Mouse (Mus musculus) forebrain, postnatal 0 days (tissue): ENCODE measurements around the gene Flt1. TPM values are rescaled to one million over a fixed set of nuclear protein-coding genes. Genes with fewer than 3 reads are reported as not detected.

Source experiments
- ATAC-seq: fragments of 200-750 bp; cut with Nextera tagmentation; 2 replicates; pipeline ENCODE4 v1.8.0; 2017; ENCODE audit warnings: mild to moderate bottlenecking, moderate library complexity
- DNase-seq: peaks from one replicate; pipeline ENCODE4 v3.0.0-alpha.2; 2015
- H3K27ac ChIP-seq: fragments of 300-500 bp; sonication (generic); 2 replicates; pipeline ENCODE4 v1.5.1; 2014; ENCODE audit warnings: low read depth, mild to moderate bottlenecking, antibody characterized with exemption, low read length, moderate library complexity, mixed read lengths
- H3K27me3 ChIP-seq: fragments of 300-500 bp; sonication (generic); 2 replicates; pipeline ENCODE4 v1.6.1; 2014; ENCODE audit warnings: mild to moderate bottlenecking, low read length, mixed read lengths; ENCODE audit not compliant: insufficient read depth
- H3K36me3 ChIP-seq: fragments of 300-500 bp; sonication (generic); 2 replicates; pipeline ENCODE4 v1.6.1; 2014; ENCODE audit warnings: mild to moderate bottlenecking, moderate library complexity; ENCODE audit not compliant: insufficient read depth
- H3K4me1 ChIP-seq: fragments of 300-500 bp; sonication (generic); 2 replicates; pipeline ENCODE4 v1.6.1; 2014; ENCODE audit warnings: antibody characterized with exemption; ENCODE audit not compliant: insufficient read depth
- H3K4me2 ChIP-seq: fragments of 300-500 bp; sonication (generic); 2 replicates; pipeline ENCODE4 v1.6.1; 2014; ENCODE audit warnings: low read depth, mild to moderate bottlenecking, moderate library complexity
- H3K4me3 ChIP-seq: fragments of 300-500 bp; sonication (generic); 2 replicates; pipeline ENCODE4 v1.5.1; 2014; ENCODE audit warnings: low read depth, low read length, mixed read lengths
- H3K9ac ChIP-seq: fragments of 300-500 bp; sonication (generic); 2 replicates; pipeline ENCODE4 v1.6.1; 2014; ENCODE audit warnings: mild to moderate bottlenecking
- H3K9me3 ChIP-seq: fragments of 300-500 bp; sonication (generic); 2 replicates; pipeline ENCODE4 v1.6.1; 2016; ENCODE audit warnings: low read length
- CTCF ChIP-seq: sonication (generic); IDR thresholded peaks from 2 replicates; pipeline ENCODE4 v1.5.1; 2016; ENCODE audit warnings: antibody characterized with exemption, control low read depth, low read depth
- WGBS: fragments of 180-500 bp; shearing (Covaris S2); extraction: QIAGEN DNeasy Blood & Tissue Kit; methylation state at CpG from one replicate; pipeline ENCODE4 v1.1.7; 2014; 5-methylcytosine and 5-hydroxymethylcytosine counted together
- polyA plus RNA-seq: library from polyadenylated mRNA; unstranded; fragments of >200 nt; fragmentation: Nextera tagmentation; extraction: Ambion mirVana; gene quantifications from 2 replicates; pipeline ENCODE4 v1.2.1, GENCODE M21; 2015
- total RNA-seq: library from RNA; depleted of rRNA; stranded (reverse); fragments of >200 nt; gene quantifications from 2 replicates; pipeline ENCODE4 v1.2.3, GENCODE M21; 2014

The Flt1 gene
- total and polyA plus RNA-seq, 2 experiments from 2014 or later: 10.1 to 11.6 TPM

DNA sequence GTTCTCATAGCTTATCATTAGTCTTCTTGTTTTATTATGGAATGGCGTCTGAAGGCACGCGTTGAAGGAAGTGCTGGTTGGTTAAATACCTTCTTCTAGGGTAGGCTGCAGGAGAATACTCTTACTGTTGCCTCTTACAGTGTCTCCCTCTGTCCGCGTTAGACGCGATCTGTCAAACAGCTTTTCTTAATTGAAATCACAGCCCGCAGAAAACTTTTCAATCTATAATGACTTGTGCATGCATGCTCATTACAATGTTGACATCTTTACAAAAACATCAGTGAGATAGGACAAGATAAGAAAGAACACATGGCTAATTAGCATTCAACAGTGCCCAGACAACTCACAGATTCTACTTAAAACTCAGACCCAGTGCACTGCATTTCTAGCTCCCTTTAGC is 89.9 kb downstream of the Flt1 start:
- no peaks in the 10 kb centered on the region for H3K9me3 ChIP-seq
- peak; percentile 74 for ATAC-seq
- no peak for TF ChIP-seq CTCF
- no peaks in the 10 kb centered on the region for H3K27me3 ChIP-seq
- no peak overlapping the region for H3K9ac ChIP-seq
- no peak overlapping the region for H3K4me3 ChIP-seq
- DNase-seq: peak; percentile 37
- H3K4me1 ChIP-seq: no peaks in the 10 kb centered on the region
- no peak overlapping the region for H3K4me2 ChIP-seq
- H3K27ac ChIP-seq: no peak overlapping the region
- 70% methylated on average over 8 of the region's 8 CpGs for WGBS
- no peaks in the 10 kb centered on the region for H3K36me3 ChIP-seq

DNA sequence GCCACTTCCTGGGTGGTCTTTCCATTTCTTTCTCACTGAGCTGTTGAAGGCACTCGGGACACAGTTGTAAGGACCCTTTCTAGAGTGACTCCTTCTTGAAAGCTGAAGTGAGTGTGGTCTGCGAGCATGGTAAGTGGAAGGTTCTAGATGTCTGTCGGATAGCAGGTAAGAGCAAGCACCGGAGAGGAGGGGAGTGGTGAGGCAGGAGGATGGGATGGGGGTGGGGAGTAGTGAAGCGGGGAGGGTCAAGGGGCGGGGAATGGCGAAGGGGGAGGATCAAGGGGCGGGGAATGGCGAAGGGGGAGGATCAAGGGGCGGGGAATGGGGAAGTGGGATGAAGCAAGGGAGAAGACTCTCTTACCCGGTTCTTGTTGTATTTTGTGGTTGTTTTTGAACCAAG is 91.8 kb downstream of the Flt1 start:
- H3K4me1 ChIP-seq: no peaks in the 10 kb centered on the region
- WGBS: 32% methylated on average over 10 of the region's 11 CpGs
- H3K36me3 ChIP-seq: no peaks in the 10 kb centered on the region
- ATAC-seq: no peak
- no peak overlapping the region for H3K27ac ChIP-seq
- no peak overlapping the region for H3K4me3 ChIP-seq
- TF ChIP-seq CTCF: no peak
- H3K9me3 ChIP-seq: no peaks in the 10 kb centered on the region
- H3K27me3 ChIP-seq: no peaks in the 10 kb centered on the region
- H3K4me2 ChIP-seq: no peak overlapping the region
- DNase-seq: no peak
- H3K9ac ChIP-seq: no peak overlapping the region

DNA sequence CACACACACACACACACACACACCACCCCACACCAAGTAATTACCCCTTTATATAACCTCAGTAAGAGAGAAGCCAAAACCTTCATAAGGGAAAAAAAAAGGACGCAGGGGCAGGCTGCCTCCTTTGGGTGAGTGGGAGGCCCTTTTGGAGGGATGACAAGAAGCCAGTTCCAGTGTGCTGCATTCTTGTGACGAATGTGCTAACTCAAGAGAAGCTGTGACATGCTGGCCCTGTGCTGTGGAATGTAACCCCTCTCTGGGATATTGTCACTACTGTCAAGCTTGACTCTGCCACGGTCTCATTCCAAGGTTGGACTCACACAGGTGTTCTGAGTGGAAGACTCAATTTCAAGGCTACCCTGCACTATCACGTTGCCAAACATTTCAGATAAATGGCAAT is 93.1 kb downstream of the Flt1 start:
- no peaks in the 10 kb centered on the region for H3K4me1 ChIP-seq
- no peaks in the 10 kb centered on the region for H3K36me3 ChIP-seq
- no peak overlapping the region for H3K4me2 ChIP-seq
- WGBS: 83% methylated on average over 4 of the region's 4 CpGs
- TF ChIP-seq CTCF: no peak
- ATAC-seq (no peak), DNase-seq (no peak)
- no peaks in the 10 kb centered on the region for H3K9me3 ChIP-seq
- no peak overlapping the region for H3K9ac ChIP-seq
- H3K27ac ChIP-seq: no peak overlapping the region
- H3K27me3 ChIP-seq: no peaks in the 10 kb centered on the region
- no peak overlapping the region for H3K4me3 ChIP-seq

DNA sequence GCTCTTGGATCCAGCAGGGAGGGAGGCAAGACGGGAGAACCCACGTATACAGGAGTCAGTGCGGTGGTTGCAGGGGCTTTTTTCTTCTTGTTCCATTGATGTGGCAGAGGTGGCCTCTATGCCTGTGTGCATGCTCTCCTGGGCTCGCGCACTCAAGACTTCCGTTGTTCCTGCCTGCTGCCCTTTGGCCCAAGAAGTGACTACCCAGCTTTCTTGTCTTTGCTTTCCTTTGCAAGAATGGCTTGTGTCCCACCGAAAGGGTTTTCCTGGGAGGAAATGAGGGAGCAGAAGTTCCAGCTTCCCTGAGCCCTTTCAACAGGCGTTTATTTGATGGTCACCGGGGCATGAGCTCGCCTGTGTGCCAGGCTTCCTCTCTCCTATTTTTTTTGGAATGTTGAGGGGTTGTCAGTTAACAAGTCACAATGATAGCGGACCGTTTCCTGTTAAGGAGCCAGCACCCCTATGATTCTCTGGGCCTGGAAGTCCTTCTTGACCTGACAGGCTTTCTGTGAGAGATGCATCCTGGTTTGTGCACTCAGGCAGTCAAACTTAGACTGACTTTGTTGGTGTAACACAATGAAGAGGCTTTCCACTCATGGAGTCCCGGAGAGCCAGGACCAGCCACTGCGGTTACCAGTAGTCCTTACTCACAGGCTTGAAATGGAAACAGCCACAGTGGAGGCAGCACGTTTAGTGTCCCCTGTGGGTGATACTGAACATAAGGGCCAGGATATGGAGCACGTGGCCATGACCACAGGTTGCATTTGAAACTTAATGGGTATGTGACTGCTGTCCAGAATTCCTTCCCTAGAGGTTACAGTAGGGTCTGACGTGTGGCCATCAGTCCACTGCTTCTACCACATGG is 95.2 kb downstream of the Flt1 start:
- no peak overlapping the region for H3K4me2 ChIP-seq
- 87% methylated on average over 17 of the region's 17 CpGs for WGBS
- no peak overlapping the region for H3K9ac ChIP-seq
- H3K27me3 ChIP-seq: no peaks in the 10 kb centered on the region
- H3K4me1 ChIP-seq: peaks cover 7% of the 10 kb centered on the region; the same call in 1 of the 2 replicates
- no peaks in the 10 kb centered on the region for H3K36me3 ChIP-seq
- ATAC-seq (no peak), DNase-seq (no peak)
- no peak overlapping the region for H3K4me3 ChIP-seq
- H3K9me3 ChIP-seq: no peaks in the 10 kb centered on the region
- no peak overlapping the region for H3K27ac ChIP-seq
- no peak for TF ChIP-seq CTCF

DNA sequence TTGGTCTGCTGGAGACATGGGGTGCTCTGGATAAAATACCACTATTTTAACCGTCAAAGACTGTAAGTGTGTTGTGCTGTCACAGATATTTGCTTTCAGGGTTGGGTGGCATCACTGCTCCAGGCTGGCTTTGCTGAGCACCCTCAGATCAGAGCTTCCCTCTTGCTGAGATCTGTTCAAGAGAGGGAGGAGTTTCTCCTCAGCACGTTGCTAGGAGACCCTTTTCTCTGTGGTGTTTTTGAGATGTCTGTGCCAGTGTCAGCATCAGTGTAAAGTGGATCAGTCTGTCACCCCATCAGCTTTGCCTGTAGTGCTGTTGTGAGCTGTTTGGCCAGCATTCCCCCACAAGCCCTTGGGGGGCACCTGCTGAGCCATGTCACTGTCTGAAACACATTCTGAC is 98.9 kb downstream of the Flt1 start:
- 29% methylated on average over 2 of the region's 2 CpGs for WGBS

DNA sequence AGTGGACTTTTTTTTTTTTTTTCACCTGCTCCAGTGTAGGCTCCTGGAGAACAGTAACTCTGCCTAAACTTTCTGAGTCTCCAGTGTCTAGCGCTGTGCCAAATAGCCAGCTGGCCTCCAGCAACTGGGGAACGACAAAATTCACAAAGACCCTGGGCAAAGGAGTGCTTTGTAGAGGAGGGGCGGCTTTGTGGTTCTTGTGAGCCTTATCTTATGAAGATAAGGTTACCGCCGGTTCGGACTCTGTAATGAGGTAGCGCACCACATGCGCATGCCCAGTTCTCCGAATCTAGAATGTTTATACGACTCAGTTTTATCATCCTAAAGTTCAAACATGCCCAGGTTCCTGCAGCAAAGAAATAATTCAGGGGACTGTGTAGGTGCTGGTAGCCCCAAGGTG is 102.1 kb downstream of the Flt1 start:
- no peaks in the 10 kb centered on the region for H3K9me3 ChIP-seq
- H3K4me3 ChIP-seq: no peak overlapping the region
- H3K27me3 ChIP-seq: no peaks in the 10 kb centered on the region
- no peak overlapping the region for H3K4me2 ChIP-seq
- peaks cover 7% of the 10 kb centered on the region; the same call in 1 of the 2 replicates for H3K4me1 ChIP-seq
- H3K27ac ChIP-seq: no peak overlapping the region
- no peaks in the 10 kb centered on the region for H3K36me3 ChIP-seq
- no peak for DNase-seq
- no peak for TF ChIP-seq CTCF
- WGBS: 90% methylated on average over 10 of the region's 10 CpGs
- H3K9ac ChIP-seq: no peak overlapping the region
- no peak for ATAC-seq

More for the DNA sequence above, 98.9 kb downstream of the Flt1 start:
- H3K36me3 ChIP-seq: no peaks in the 10 kb centered on the region
- H3K4me3 ChIP-seq: no peak overlapping the region
- no peaks in the 10 kb centered on the region for H3K9me3 ChIP-seq
- peak overlapping the region; percentile 81 for H3K27ac ChIP-seq
- ATAC-seq (peak; percentile 98), DNase-seq (peak; percentile 75)
- TF ChIP-seq CTCF: no peak
- no peak overlapping the region for H3K4me2 ChIP-seq
- H3K27me3 ChIP-seq: no peaks in the 10 kb centered on the region
- H3K9ac ChIP-seq: no peak overlapping the region
- peaks cover 7% of the 10 kb centered on the region; the same call in 1 of the 2 replicates for H3K4me1 ChIP-seq

DNA sequence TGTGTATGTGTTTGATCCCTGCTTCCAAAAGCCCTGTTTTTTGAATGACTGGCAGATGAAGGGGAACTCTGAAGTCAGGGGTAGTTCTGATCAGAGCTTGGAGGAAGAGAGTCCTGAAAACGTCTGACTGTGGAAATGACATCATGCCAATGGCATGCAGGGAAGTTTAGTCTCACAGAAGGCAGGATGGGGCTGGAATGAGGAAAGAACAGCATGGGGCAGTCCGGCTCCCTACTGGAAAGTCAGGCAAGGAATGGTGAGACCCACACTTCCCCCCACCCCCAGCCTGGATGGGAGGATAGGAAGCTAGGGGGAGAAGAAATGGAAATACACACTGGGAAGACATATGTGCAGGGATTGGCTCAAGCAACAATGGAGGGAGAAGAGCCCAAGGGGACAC is 105.6 kb downstream of the Flt1 start:
- ATAC-seq: no peak
- Histone ChIP-seq H3K4me2 (no peak overlapping the region), H3K4me1 (no peaks in the 10 kb centered on the region), H3K27ac (no peak overlapping the region), H3K4me3 (no peak overlapping the region), H3K9ac (no peak overlapping the region), H3K9me3 (no peaks in the 10 kb centered on the region), H3K36me3 (no peaks in the 10 kb centered on the region), H3K27me3 (no peaks in the 10 kb centered on the region)
- DNase-seq: no peak
- 19% methylated on average over 2 of the region's 2 CpGs for WGBS
- TF ChIP-seq CTCF: no peak
